Mouse (Mus musculus): ENCODE measurements at regions not wholly inside any gene's neighbourhood (a gene's known extent, or its start where the extent isn't known, plus 50 kb on each side); places are given as distances from the start of the nearest gene placed in this dataset.
A peak's percentile ranks its signal among the peaks of the same experiment; 100 is the strongest.

DNA sequence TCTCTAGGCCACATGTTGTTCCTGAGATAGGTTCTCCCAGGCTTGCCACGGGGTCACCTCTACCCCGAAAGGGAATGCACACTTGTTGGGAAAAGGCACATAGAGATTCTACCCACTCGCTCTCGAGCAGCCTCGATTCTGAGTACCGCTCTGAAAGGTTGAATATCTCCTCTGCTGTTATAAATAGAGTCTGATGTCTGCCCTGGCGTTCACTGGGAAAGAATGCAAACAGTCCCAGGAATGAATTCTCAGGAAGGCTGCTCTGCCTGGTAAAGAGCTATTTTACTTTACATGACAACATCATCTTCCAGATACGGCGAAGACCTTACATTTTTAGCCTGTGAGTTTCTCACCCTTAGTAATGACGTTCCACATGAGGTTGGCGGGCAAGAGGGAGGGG is 116.1 kb upstream of the Ccn2 start:
- Histone ChIP-seq H3K4me3 (ENCODE audit: low read depth, low read length) (no peak overlapping the region), H3K4me2 (replicated peaks; ENCODE audit: low read depth) (no peak overlapping the region), H3K9me3 (ENCODE audit: control insufficient read depth, low read length) (peaks cover 4% of the 10 kb centered on the region; the same call in 1 of the 2 replicates), H3K27ac (replicated peaks) (peak overlapping the region; percentile 14), H3K4me1 (replicated peaks; ENCODE audit: control insufficient read depth, insufficient read depth) (no peaks in the 10 kb centered on the region), H3K9ac (ENCODE audit: low read length) (no peak overlapping the region), H3K27me3 (ENCODE audit: control insufficient read depth, insufficient read depth, low read length) (no peaks in the 10 kb centered on the region), H3K36me3 (ENCODE audit: control insufficient read depth, insufficient read depth, low read length) (no peaks in the 10 kb centered on the region)
- WGBS: 57% methylated on average over 11 of the region's 11 CpGs
- peak; percentile 63; the same call in 1 of the 2 replicates for ATAC-seq (ENCODE audit: low FRiP score, low TSS enrichment)
- TF ChIP-seq CTCF (IDR thresholded peaks at IDR 0.05; ENCODE audit: low read depth) (no peak), EP300 (optimal IDR thresholded peaks at IDR 0.05) (no peak)
- no peak for DNase-seq (ENCODE audit: low spot score)

DNA sequence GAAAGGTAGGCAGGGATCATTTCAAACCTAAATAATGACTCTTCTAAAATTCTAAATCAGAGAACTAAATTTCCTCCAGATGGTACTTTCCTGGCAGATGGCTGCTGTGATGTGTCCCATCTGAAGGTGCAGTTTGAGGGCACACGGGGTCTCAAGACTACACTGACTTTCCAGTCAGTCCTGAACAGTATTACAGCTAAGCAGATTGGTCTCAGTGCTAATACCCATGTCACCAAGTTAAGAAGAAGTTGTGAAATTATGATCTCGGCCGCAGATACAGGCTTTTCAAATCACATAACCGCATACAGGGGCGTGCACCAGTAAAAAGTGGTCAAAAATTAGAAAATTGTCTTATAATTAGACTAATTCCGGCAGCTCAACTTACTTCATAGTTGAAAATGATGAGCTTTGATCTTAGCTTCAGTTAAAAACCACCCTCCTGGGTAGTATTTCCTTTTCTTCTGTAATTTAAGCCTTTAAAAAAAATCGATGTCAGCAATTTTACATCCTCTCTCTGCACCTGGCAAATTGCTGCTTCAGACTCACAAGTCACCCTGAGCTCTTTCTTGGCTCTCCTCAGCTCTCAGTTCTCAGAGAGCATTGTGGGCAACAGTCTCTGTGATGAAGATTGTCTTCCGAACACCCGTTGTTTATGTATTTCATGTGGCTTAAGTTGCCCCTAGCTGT is 113.2 kb upstream of the Ccn2 start:
- no peak for TF ChIP-seq EP300 (optimal IDR thresholded peaks at IDR 0.05)
- no peak for TF ChIP-seq CTCF (IDR thresholded peaks at IDR 0.05; ENCODE audit: low read depth)
- Histone ChIP-seq H3K27ac (replicated peaks) (no peak overlapping the region), H3K4me1 (replicated peaks; ENCODE audit: control insufficient read depth, insufficient read depth) (no peaks in the 10 kb centered on the region), H3K9ac (ENCODE audit: low read length) (no peak overlapping the region), H3K9me3 (ENCODE audit: control insufficient read depth, low read length) (no peaks in the 10 kb centered on the region), H3K4me3 (ENCODE audit: low read depth, low read length) (no peak overlapping the region), H3K36me3 (ENCODE audit: control insufficient read depth, insufficient read depth, low read length) (no peaks in the 10 kb centered on the region), H3K4me2 (replicated peaks; ENCODE audit: low read depth) (no peak overlapping the region), H3K27me3 (ENCODE audit: control insufficient read depth, insufficient read depth, low read length) (no peaks in the 10 kb centered on the region)
- WGBS: 78% methylated on average over 9 of the region's 9 CpGs
- DNase-seq (ENCODE audit: low spot score) (no peak), ATAC-seq (ENCODE audit: low FRiP score, low TSS enrichment) (no peak)

DNA sequence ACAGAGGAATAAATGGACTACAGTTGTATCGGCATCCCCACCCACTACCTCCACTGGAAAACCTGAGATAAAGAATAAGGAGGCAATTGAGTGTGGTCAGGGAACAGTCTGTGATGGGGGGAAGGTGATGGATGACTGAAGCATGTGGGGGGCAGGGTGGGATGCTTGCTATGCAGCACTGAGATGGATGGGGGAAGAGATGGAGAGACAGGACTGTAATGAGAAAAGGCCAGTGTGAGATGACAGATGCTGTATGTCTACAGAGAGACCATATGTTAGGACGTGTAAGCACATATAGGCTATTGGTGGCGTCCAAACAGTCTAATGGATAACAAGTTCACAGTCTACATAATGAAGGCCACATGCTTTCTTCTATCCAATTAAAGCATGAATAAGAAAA is 112.2 kb upstream of the Ccn2 start:
- 80% methylated on average over 3 of the region's 3 CpGs for WGBS

DNA sequence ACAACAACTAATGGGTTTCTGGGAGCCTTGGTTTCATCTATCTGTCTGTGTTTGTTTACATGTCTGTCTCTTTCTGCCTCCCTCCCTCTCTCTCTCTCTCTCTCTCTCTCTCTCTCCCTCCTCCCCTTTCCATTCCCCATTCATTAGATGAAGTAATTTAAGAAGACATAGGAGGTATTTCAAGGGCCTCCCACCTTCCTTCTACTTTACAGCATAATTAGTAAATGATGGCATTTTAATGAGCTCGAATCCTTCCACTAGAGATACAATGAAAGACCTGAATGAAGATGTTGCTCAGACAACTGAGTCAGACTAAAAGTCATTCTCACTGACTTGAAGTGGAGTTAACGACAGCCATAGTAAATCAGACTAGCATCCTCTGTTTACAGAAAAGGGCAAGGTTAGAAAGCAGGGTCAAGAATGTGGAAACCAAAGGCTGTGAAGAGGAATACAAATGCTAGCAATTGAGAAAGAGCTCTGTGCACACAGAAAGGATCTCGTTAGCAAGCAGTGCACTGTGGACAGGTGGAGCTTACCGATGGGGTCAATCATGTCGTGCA is 111.1 kb upstream of the Ccn2 start:
- no peak for ATAC-seq (ENCODE audit: low FRiP score, low TSS enrichment)
- no peak overlapping the region for H3K4me2 ChIP-seq (replicated peaks; ENCODE audit: low read depth)
- H3K4me1 ChIP-seq (replicated peaks; ENCODE audit: control insufficient read depth, insufficient read depth): no peaks in the 10 kb centered on the region
- no peaks in the 10 kb centered on the region for H3K27me3 ChIP-seq (ENCODE audit: control insufficient read depth, insufficient read depth, low read length)
- TF ChIP-seq CTCF (IDR thresholded peaks at IDR 0.05; ENCODE audit: low read depth) (no peak), EP300 (optimal IDR thresholded peaks at IDR 0.05) (no peak)
- no peaks in the 10 kb centered on the region for H3K9me3 ChIP-seq (ENCODE audit: control insufficient read depth, low read length)
- no peak overlapping the region for H3K9ac ChIP-seq (ENCODE audit: low read length)
- no peaks in the 10 kb centered on the region for H3K36me3 ChIP-seq (ENCODE audit: control insufficient read depth, insufficient read depth, low read length)
- H3K27ac ChIP-seq (replicated peaks): no peak overlapping the region
- WGBS: 32% methylated on average over 5 of the region's 5 CpGs
- no peak for DNase-seq (ENCODE audit: low spot score)
- no peak overlapping the region for H3K4me3 ChIP-seq (ENCODE audit: low read depth, low read length)

More for the DNA sequence above, 112.2 kb upstream of the Ccn2 start:
- Histone ChIP-seq H3K4me1 (replicated peaks; ENCODE audit: control insufficient read depth, insufficient read depth) (no peaks in the 10 kb centered on the region), H3K4me3 (ENCODE audit: low read depth, low read length) (no peak overlapping the region), H3K27ac (replicated peaks) (no peak overlapping the region), H3K4me2 (replicated peaks; ENCODE audit: low read depth) (no peak overlapping the region), H3K27me3 (ENCODE audit: control insufficient read depth, insufficient read depth, low read length) (no peaks in the 10 kb centered on the region), H3K9ac (ENCODE audit: low read length) (no peak overlapping the region), H3K36me3 (ENCODE audit: control insufficient read depth, insufficient read depth, low read length) (no peaks in the 10 kb centered on the region), H3K9me3 (ENCODE audit: control insufficient read depth, low read length) (no peaks in the 10 kb centered on the region)
- ATAC-seq (ENCODE audit: low FRiP score, low TSS enrichment) (no peak), DNase-seq (ENCODE audit: low spot score) (no peak)
- TF ChIP-seq CTCF (IDR thresholded peaks at IDR 0.05; ENCODE audit: low read depth) (no peak), EP300 (optimal IDR thresholded peaks at IDR 0.05) (no peak)

DNA sequence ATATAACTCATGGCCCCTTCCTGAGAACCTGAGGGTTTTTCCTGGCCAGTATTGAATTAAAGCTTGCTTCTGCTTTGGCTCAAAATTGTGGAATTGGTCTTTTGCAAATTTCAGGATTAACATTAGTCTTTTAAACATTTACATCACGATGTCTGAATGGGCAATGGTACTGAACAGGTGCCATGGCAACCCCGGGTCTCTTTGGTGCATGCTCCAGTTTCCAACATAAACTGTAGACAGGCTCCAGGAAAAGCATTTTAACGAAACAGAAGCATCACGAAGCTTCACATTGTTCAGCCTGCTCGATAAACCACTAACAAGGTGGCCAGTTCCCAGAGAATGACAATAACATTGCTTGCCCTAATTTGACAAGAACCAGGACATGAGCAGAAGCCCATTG is 109.8 kb upstream of the Ccn2 start:
- ATAC-seq (ENCODE audit: low FRiP score, low TSS enrichment) (no peak), DNase-seq (ENCODE audit: low spot score) (no peak)
- TF ChIP-seq CTCF (IDR thresholded peaks at IDR 0.05; ENCODE audit: low read depth) (no peak), EP300 (optimal IDR thresholded peaks at IDR 0.05) (no peak)
- H3K4me3 ChIP-seq (ENCODE audit: low read depth, low read length): no peak overlapping the region
- WGBS: 56% methylated on average over 5 of the region's 5 CpGs
- H3K27me3 ChIP-seq (ENCODE audit: control insufficient read depth, insufficient read depth, low read length): no peaks in the 10 kb centered on the region
- no peak overlapping the region for H3K4me2 ChIP-seq (replicated peaks; ENCODE audit: low read depth)
- H3K9ac ChIP-seq (ENCODE audit: low read length): no peak overlapping the region
- H3K9me3 ChIP-seq (ENCODE audit: control insufficient read depth, low read length): no peaks in the 10 kb centered on the region
- H3K4me1 ChIP-seq (replicated peaks; ENCODE audit: control insufficient read depth, insufficient read depth): no peaks in the 10 kb centered on the region
- no peaks in the 10 kb centered on the region for H3K36me3 ChIP-seq (ENCODE audit: control insufficient read depth, insufficient read depth, low read length)
- no peak overlapping the region for H3K27ac ChIP-seq (replicated peaks)

DNA sequence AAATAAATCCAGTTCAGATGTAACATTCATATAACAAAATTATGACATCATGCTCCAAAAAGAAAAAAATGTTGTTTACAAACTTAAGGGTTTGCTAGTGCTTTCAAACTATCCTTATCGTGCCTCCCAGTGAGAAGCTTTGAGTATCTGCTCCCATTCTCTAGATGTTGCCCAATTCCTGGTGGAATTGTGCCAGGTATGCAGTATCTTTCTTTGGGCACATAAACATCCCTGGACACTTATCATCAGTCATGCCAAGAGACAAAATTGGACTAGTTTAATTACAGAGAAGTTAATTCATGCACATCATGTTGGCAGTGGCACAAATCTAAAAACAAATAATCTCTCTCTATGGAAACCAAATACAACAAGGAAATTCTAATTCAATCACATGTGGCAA is 109.0 kb upstream of the Ccn2 start:
- WGBS: 36% methylated on average over 1 of the region's 1 CpGs
- Histone ChIP-seq H3K27me3 (ENCODE audit: control insufficient read depth, insufficient read depth, low read length) (no peaks in the 10 kb centered on the region), H3K36me3 (ENCODE audit: control insufficient read depth, insufficient read depth, low read length) (no peaks in the 10 kb centered on the region), H3K27ac (replicated peaks) (no peak overlapping the region), H3K4me3 (ENCODE audit: low read depth, low read length) (no peak overlapping the region), H3K9ac (ENCODE audit: low read length) (no peak overlapping the region), H3K4me1 (replicated peaks; ENCODE audit: control insufficient read depth, insufficient read depth) (no peaks in the 10 kb centered on the region), H3K4me2 (replicated peaks; ENCODE audit: low read depth) (no peak overlapping the region), H3K9me3 (ENCODE audit: control insufficient read depth, low read length) (no peaks in the 10 kb centered on the region)
- DNase-seq (ENCODE audit: low spot score) (no peak), ATAC-seq (ENCODE audit: low FRiP score, low TSS enrichment) (no peak)
- TF ChIP-seq EP300 (optimal IDR thresholded peaks at IDR 0.05) (no peak), CTCF (IDR thresholded peaks at IDR 0.05; ENCODE audit: low read depth) (no peak)

Data from stomach, postnatal 0 days (tissue).